Mouse (Mus musculus): Measurements from ENCODE around the gene Lipa. TPM values are rescaled to one million over a fixed set of nuclear protein-coding genes. Genes with fewer than 3 reads are reported as not detected.

The Lipa gene
- polyA plus RNA-seq, 1 experiment from 2014 or later: 36.0 TPM

GRCm38 (mm10) chr19:34553522-34553921 lies 26.2 kb upstream of the Lipa start:
- WGBS: 24% methylated on average over 3 of the region's 3 CpGs
- peak overlapping the region; percentile 29; the same call in 1 of the 2 replicates for H3K27ac ChIP-seq (ENCODE audit: low read length)
- ATAC-seq (ENCODE audit: low FRiP score, low TSS enrichment): no peak

GRCm38 (mm10) chr19:34553021-34553420 lies 25.7 kb upstream of the Lipa start:
- Histone ChIP-seq H3K4me3 (ENCODE audit: low read length) (no peak overlapping the region), H3K4me2 (replicated peaks; ENCODE audit: low read depth, low read length) (no peak overlapping the region), H3K4me1 (ENCODE audit: insufficient read depth, low read length) (peaks cover 24% of the 10 kb centered on the region), H3K27ac (ENCODE audit: low read length) (peak overlapping the region; percentile 29; the same call in 1 of the 2 replicates), H3K9me3 (ENCODE audit: low read length) (no peaks in the 10 kb centered on the region), H3K27me3 (ENCODE audit: insufficient read depth, low read length) (no peaks in the 10 kb centered on the region), H3K9ac (replicated peaks; ENCODE audit: low read length) (no peak overlapping the region), H3K36me3 (ENCODE audit: insufficient read depth, low read length) (no peaks in the 10 kb centered on the region)
- ATAC-seq (ENCODE audit: low FRiP score, low TSS enrichment): no peak
- WGBS: 70% methylated on average over 6 of the region's 6 CpGs

More at GRCm38 (mm10) chr19:34553522-34553921, 26.2 kb upstream of the Lipa start:
- no peaks in the 10 kb centered on the region for H3K9me3 ChIP-seq (ENCODE audit: low read length)
- H3K4me1 ChIP-seq (ENCODE audit: insufficient read depth, low read length): peaks cover 24% of the 10 kb centered on the region
- no peaks in the 10 kb centered on the region for H3K36me3 ChIP-seq (ENCODE audit: insufficient read depth, low read length)
- H3K27me3 ChIP-seq (ENCODE audit: insufficient read depth, low read length): no peaks in the 10 kb centered on the region
- no peak overlapping the region for H3K4me3 ChIP-seq (ENCODE audit: low read length)
- no peak overlapping the region for H3K9ac ChIP-seq (replicated peaks; ENCODE audit: low read length)
- no peak overlapping the region for H3K4me2 ChIP-seq (replicated peaks; ENCODE audit: low read depth, low read length)

GRCm38 (mm10) chr19:34551981-34552380 lies 24.7 kb upstream of the Lipa start:
- Histone ChIP-seq H3K27me3 (ENCODE audit: insufficient read depth, low read length) (no peaks in the 10 kb centered on the region), H3K4me2 (replicated peaks; ENCODE audit: low read depth, low read length) (peak overlapping the region; percentile 18), H3K4me3 (ENCODE audit: low read length) (peak overlapping the region; percentile 1; the same call in 1 of the 2 replicates), H3K36me3 (ENCODE audit: insufficient read depth, low read length) (no peaks in the 10 kb centered on the region), H3K27ac (ENCODE audit: low read length) (peak overlapping the region; percentile 36; the same call in 1 of the 2 replicates), H3K9me3 (ENCODE audit: low read length) (no peaks in the 10 kb centered on the region), H3K4me1 (ENCODE audit: insufficient read depth, low read length) (peaks cover 24% of the 10 kb centered on the region), H3K9ac (replicated peaks; ENCODE audit: low read length) (no peak overlapping the region)
- no peak for ATAC-seq (ENCODE audit: low FRiP score, low TSS enrichment)
- 40% methylated on average over 5 of the region's 5 CpGs for WGBS

- peak; percentile 95 for ATAC-seq (ENCODE audit: low FRiP score, low TSS enrichment)
- H3K9ac ChIP-seq (replicated peaks; ENCODE audit: low read length): peak within 1 kb of the TSS; percentile 54
- H3K27ac ChIP-seq (ENCODE audit: low read length): peak within 1 kb of the TSS; percentile 77; the same call in 1 of the 2 replicates
- H3K36me3 ChIP-seq (ENCODE audit: insufficient read depth, low read length): no peaks in the 10 kb centered on the region
- no peaks in the 10 kb centered on the region for H3K9me3 ChIP-seq (ENCODE audit: low read length)
- H3K4me3 ChIP-seq (ENCODE audit: low read length): peak within 1 kb of the TSS; percentile 60
- no peaks in the 10 kb centered on the region for H3K27me3 ChIP-seq (ENCODE audit: insufficient read depth, low read length)
- peak within 1 kb of the TSS; percentile 73 for H3K4me2 ChIP-seq (replicated peaks; ENCODE audit: low read depth, low read length)
- under 1% methylated on average over 22 of the region's 22 CpGs for WGBS
- peaks cover 24% of the 10 kb centered on the region for H3K4me1 ChIP-seq (ENCODE audit: insufficient read depth, low read length)
Observed at GRCm38 (mm10) chr19:34550534-34551223, 23.4 kb upstream of the Lipa start, which contains the start of gene Ifit2. Gene Ifit2 (plus strand): TSS chr19:34550694.

- Histone ChIP-seq H3K27ac (ENCODE audit: low read length) (no peak overlapping the region), H3K9me3 (ENCODE audit: low read length) (no peaks in the 10 kb centered on the region), H3K36me3 (ENCODE audit: insufficient read depth, low read length) (no peaks in the 10 kb centered on the region), H3K27me3 (ENCODE audit: insufficient read depth, low read length) (no peaks in the 10 kb centered on the region), H3K4me3 (ENCODE audit: low read length) (peak overlapping the region; percentile 60), H3K9ac (replicated peaks; ENCODE audit: low read length) (0 out of 2 replicates have a peak overlapping the region, but pooled peaks have one; percentile 29), H3K4me1 (ENCODE audit: insufficient read depth, low read length) (peaks cover 24% of the 10 kb centered on the region), H3K4me2 (replicated peaks; ENCODE audit: low read depth, low read length) (peak overlapping the region; percentile 73)
- WGBS: 35% methylated on average over 4 of the region's 4 CpGs
- ATAC-seq (ENCODE audit: low FRiP score, low TSS enrichment): no peak
Observed at GRCm38 (mm10) chr19:34550205-34550533, 22.9 kb upstream of the Lipa start.

- H3K27ac ChIP-seq (ENCODE audit: low read length): no peak overlapping the region
- no peak for ATAC-seq (ENCODE audit: low FRiP score, low TSS enrichment)
- no peak overlapping the region for H3K4me3 ChIP-seq (ENCODE audit: low read length)
- 31% methylated on average over 7 of the region's 7 CpGs for WGBS
- peaks cover 15% of the 10 kb centered on the region for H3K4me1 ChIP-seq (ENCODE audit: insufficient read depth, low read length)
- H3K4me2 ChIP-seq (replicated peaks; ENCODE audit: low read depth, low read length): no peak overlapping the region
- H3K36me3 ChIP-seq (ENCODE audit: insufficient read depth, low read length): no peaks in the 10 kb centered on the region
- no peak overlapping the region for H3K9ac ChIP-seq (replicated peaks; ENCODE audit: low read length)
- no peaks in the 10 kb centered on the region for H3K27me3 ChIP-seq (ENCODE audit: insufficient read depth, low read length)
- no peaks in the 10 kb centered on the region for H3K9me3 ChIP-seq (ENCODE audit: low read length)
Observed at GRCm38 (mm10) chr19:34547976-34548375, 20.7 kb upstream of the Lipa start.

- H3K4me2 ChIP-seq (replicated peaks; ENCODE audit: low read depth, low read length): no peak overlapping the region
- H3K27me3 ChIP-seq (ENCODE audit: insufficient read depth, low read length): no peaks in the 10 kb centered on the region
- WGBS: 87% methylated on average over 4 of the region's 4 CpGs
- 0 out of 2 replicates have a peak, but pooled peaks cover 4% of the 10 kb centered on the region for H3K4me1 ChIP-seq (ENCODE audit: insufficient read depth, low read length)
- no peaks in the 10 kb centered on the region for H3K36me3 ChIP-seq (ENCODE audit: insufficient read depth, low read length)
- H3K4me3 ChIP-seq (ENCODE audit: low read length): no peak overlapping the region
- no peak overlapping the region for H3K9ac ChIP-seq (replicated peaks; ENCODE audit: low read length)
- no peak for ATAC-seq (ENCODE audit: low FRiP score, low TSS enrichment)
- H3K27ac ChIP-seq (ENCODE audit: low read length): no peak overlapping the region
- no peaks in the 10 kb centered on the region for H3K9me3 ChIP-seq (ENCODE audit: low read length)
Observed at GRCm38 (mm10) chr19:34546211-34546610, 18.9 kb upstream of the Lipa start.

GRCm38 (mm10) chr19:34539422-34539821 lies 12.1 kb upstream of the Lipa start:
- Histone ChIP-seq H3K4me1 (ENCODE audit: insufficient read depth, low read length) (no peaks in the 10 kb centered on the region), H3K36me3 (ENCODE audit: insufficient read depth, low read length) (no peaks in the 10 kb centered on the region), H3K9ac (replicated peaks; ENCODE audit: low read length) (no peak overlapping the region), H3K4me3 (ENCODE audit: low read length) (no peak overlapping the region), H3K27ac (ENCODE audit: low read length) (no peak overlapping the region), H3K4me2 (replicated peaks; ENCODE audit: low read depth, low read length) (no peak overlapping the region), H3K27me3 (ENCODE audit: insufficient read depth, low read length) (no peaks in the 10 kb centered on the region), H3K9me3 (ENCODE audit: low read length) (no peaks in the 10 kb centered on the region)
- WGBS: 71% methylated on average over 1 of the region's 1 CpGs
- ATAC-seq (ENCODE audit: low FRiP score, low TSS enrichment): no peak

GRCm38 (mm10) chr19:34532061-34532751 lies 4.9 kb upstream of the Lipa start:
- Histone ChIP-seq H3K27ac (ENCODE audit: low read length) (no peak overlapping the region), H3K36me3 (ENCODE audit: insufficient read depth, low read length) (no peaks in the 10 kb centered on the region), H3K27me3 (ENCODE audit: insufficient read depth, low read length) (no peaks in the 10 kb centered on the region), H3K9ac (replicated peaks; ENCODE audit: low read length) (no peak overlapping the region), H3K4me3 (ENCODE audit: low read length) (no peak overlapping the region), H3K4me1 (ENCODE audit: insufficient read depth, low read length) (no peaks in the 10 kb centered on the region), H3K9me3 (ENCODE audit: low read length) (no peaks in the 10 kb centered on the region), H3K4me2 (replicated peaks; ENCODE audit: low read depth, low read length) (no peak overlapping the region)
- WGBS: 87% methylated on average over 4 of the region's 4 CpGs
- ATAC-seq (ENCODE audit: low FRiP score, low TSS enrichment): no peak
